Mouse (Mus musculus): Measurements from ENCODE around the gene Gm37240. TPM values are rescaled to one million over a fixed set of nuclear protein-coding genes. Genes with fewer than 3 reads are reported as not detected.

Gm37240 gene
- polyA plus RNA-seq, 1 experiment from 2014 or later = 13.4 TPM

DNA sequence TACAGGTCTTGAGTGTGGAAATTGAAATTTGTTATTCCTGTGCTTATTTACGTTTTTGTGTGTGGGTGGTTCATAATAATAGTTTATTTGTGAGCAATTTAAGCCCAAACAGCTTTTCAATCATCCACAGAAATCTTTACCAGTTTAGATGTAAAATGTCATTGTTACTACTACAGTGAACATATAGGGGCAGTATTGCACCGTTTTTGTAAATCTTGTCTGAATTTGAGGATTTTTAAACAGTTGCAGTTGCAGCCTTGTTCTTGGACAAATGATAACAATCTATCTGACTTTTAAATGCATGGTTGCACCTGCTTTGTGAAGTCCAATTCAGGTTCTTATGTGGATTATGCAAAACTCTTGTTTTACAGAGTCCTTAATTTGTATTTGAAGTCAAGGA, 951.1 kb downstream of the Gm37240 start:
- Histone ChIP-seq H3K4me1 (ENCODE audit: control insufficient read depth, insufficient read depth, low read length) (no peaks in the 10 kb centered on the region), H3K9ac (ENCODE audit: low read depth, low read length) (no peak overlapping the region), H3K36me3 (ENCODE audit: control insufficient read depth, insufficient read depth, low read length) (no peaks in the 10 kb centered on the region), H3K4me2 (ENCODE audit: low read depth, low read length) (no peak overlapping the region), H3K27ac (replicated peaks; ENCODE audit: low read depth, low read length) (no peak overlapping the region), H3K27me3 (replicated peaks; ENCODE audit: control insufficient read depth, insufficient read depth, low read length) (no peaks in the 10 kb centered on the region), H3K4me3 (ENCODE audit: low read depth, low read length) (no peak overlapping the region), H3K9me3 (ENCODE audit: control insufficient read depth, low read length) (no peaks in the 10 kb centered on the region)
- DNase-seq (ENCODE audit: low spot score) = peak; percentile 50
- WGBS = 27% methylated on average over 2 of the region's 2 CpGs
- no peak for ATAC-seq (ENCODE audit: low read depth)

DNA sequence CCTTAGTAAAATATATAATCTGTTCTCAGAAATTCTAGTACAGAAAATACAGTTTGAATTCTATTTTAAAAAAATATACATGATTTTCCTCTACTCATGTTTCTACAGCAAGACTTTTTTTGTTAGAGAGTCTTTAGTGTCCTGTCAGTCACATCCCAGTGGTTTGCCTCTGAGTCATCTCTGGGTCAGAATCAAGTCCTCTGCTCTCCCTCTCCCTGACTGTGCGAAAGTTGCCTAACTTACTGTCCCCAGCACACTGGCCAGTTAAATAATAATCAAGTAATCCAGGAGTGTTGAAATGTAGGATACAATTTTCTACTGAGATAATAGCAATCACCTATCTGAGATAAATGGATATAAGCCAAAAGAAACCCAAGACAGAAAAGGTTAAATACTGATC, 951.6 kb downstream of the Gm37240 start:
- no peaks in the 10 kb centered on the region for H3K36me3 ChIP-seq (ENCODE audit: control insufficient read depth, insufficient read depth, low read length)
- no peak overlapping the region for H3K4me2 ChIP-seq (ENCODE audit: low read depth, low read length)
- H3K4me1 ChIP-seq (ENCODE audit: control insufficient read depth, insufficient read depth, low read length) = no peaks in the 10 kb centered on the region
- H3K9ac ChIP-seq (ENCODE audit: low read depth, low read length) = no peak overlapping the region
- no peak for ATAC-seq (ENCODE audit: low read depth)
- DNase-seq (ENCODE audit: low spot score) = no peak
- H3K9me3 ChIP-seq (ENCODE audit: control insufficient read depth, low read length) = no peaks in the 10 kb centered on the region
- 84% methylated on average over 1 of the region's 1 CpGs for WGBS
- H3K27ac ChIP-seq (replicated peaks; ENCODE audit: low read depth, low read length) = no peak overlapping the region
- H3K27me3 ChIP-seq (replicated peaks; ENCODE audit: control insufficient read depth, insufficient read depth, low read length) = no peaks in the 10 kb centered on the region
- no peak overlapping the region for H3K4me3 ChIP-seq (ENCODE audit: low read depth, low read length)

- Histone ChIP-seq H3K4me2 (ENCODE audit: low read depth, low read length) (no peak overlapping the region), H3K4me3 (ENCODE audit: low read depth, low read length) (no peak overlapping the region), H3K27ac (replicated peaks; ENCODE audit: low read depth, low read length) (no peak overlapping the region), H3K9ac (ENCODE audit: low read depth, low read length) (no peak overlapping the region), H3K4me1 (ENCODE audit: control insufficient read depth, insufficient read depth, low read length) (no peaks in the 10 kb centered on the region), H3K27me3 (replicated peaks; ENCODE audit: control insufficient read depth, insufficient read depth, low read length) (no peaks in the 10 kb centered on the region), H3K9me3 (ENCODE audit: control insufficient read depth, low read length) (no peaks in the 10 kb centered on the region), H3K36me3 (ENCODE audit: control insufficient read depth, insufficient read depth, low read length) (no peaks in the 10 kb centered on the region)
- DNase-seq (ENCODE audit: low spot score) (no peak), ATAC-seq (ENCODE audit: low read depth) (no peak)
- WGBS = 80% methylated on average over 3 of the region's 3 CpGs
These were observed 956.6 kb downstream of the Gm37240 start for GRCm38 (mm10) chr3:84930683-84931082.

GRCm38 (mm10) chr3:84929171-84929570, 958.1 kb downstream of the Gm37240 start:
- Histone ChIP-seq H3K9me3 (ENCODE audit: control insufficient read depth, low read length) (no peaks in the 10 kb centered on the region), H3K4me1 (ENCODE audit: control insufficient read depth, insufficient read depth, low read length) (no peaks in the 10 kb centered on the region), H3K36me3 (ENCODE audit: control insufficient read depth, insufficient read depth, low read length) (no peaks in the 10 kb centered on the region), H3K4me3 (ENCODE audit: low read depth, low read length) (no peak overlapping the region), H3K9ac (ENCODE audit: low read depth, low read length) (no peak overlapping the region), H3K27ac (replicated peaks; ENCODE audit: low read depth, low read length) (no peak overlapping the region), H3K4me2 (ENCODE audit: low read depth, low read length) (no peak overlapping the region), H3K27me3 (replicated peaks; ENCODE audit: control insufficient read depth, insufficient read depth, low read length) (no peaks in the 10 kb centered on the region)
- WGBS = 90% methylated on average over 3 of the region's 3 CpGs
- no peak for ATAC-seq (ENCODE audit: low read depth)
- DNase-seq (ENCODE audit: low spot score) = no peak

- Histone ChIP-seq H3K27me3 (replicated peaks; ENCODE audit: control insufficient read depth, insufficient read depth, low read length) (no peaks in the 10 kb centered on the region), H3K4me2 (ENCODE audit: low read depth, low read length) (no peak overlapping the region), H3K9me3 (ENCODE audit: control insufficient read depth, low read length) (no peaks in the 10 kb centered on the region), H3K36me3 (ENCODE audit: control insufficient read depth, insufficient read depth, low read length) (no peaks in the 10 kb centered on the region), H3K4me3 (ENCODE audit: low read depth, low read length) (no peak overlapping the region), H3K27ac (replicated peaks; ENCODE audit: low read depth, low read length) (no peak overlapping the region), H3K4me1 (ENCODE audit: control insufficient read depth, insufficient read depth, low read length) (no peaks in the 10 kb centered on the region), H3K9ac (ENCODE audit: low read depth, low read length) (no peak overlapping the region)
- no peak for DNase-seq (ENCODE audit: low spot score)
- 90% methylated on average over 2 of the region's 2 CpGs for WGBS
- no peak for ATAC-seq (ENCODE audit: low read depth)
These were observed 959.4 kb downstream of the Gm37240 start for GRCm38 (mm10) chr3:84927901-84928300.

DNA sequence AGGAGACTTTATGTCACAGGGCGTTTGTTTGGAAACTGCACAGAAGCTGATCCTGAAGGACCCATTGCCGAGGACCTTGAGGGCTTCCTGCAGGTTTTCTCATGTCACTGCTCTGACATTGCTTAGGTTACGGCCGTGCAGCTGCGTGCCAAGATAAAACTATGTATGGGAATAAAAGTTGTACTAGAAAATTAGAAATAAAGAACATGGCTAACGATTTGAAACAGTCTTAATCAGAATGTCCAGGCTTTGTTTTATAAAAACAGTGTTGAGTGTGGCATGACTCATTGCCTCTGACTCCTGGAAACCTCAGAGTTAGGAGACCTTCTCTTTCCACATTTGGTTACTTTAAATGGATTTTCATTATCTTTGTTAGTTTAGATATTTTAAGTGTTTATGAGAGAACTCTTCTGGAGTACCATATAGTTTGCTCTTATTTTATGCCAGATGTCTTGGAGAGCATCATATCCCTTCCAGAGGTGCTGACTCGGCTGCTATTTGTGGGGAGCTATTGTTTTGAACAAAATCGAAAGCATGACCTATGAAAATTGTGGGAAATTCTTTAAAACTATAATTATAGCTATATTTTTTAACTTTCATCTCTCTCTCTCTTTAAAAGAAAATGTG, 960.0 kb downstream of the Gm37240 start:
- H3K27ac ChIP-seq (replicated peaks; ENCODE audit: low read depth, low read length) = no peak overlapping the region
- H3K27me3 ChIP-seq (replicated peaks; ENCODE audit: control insufficient read depth, insufficient read depth, low read length) = no peaks in the 10 kb centered on the region
- H3K36me3 ChIP-seq (ENCODE audit: control insufficient read depth, insufficient read depth, low read length) = no peaks in the 10 kb centered on the region
- H3K9me3 ChIP-seq (ENCODE audit: control insufficient read depth, low read length) = no peaks in the 10 kb centered on the region
- ATAC-seq (ENCODE audit: low read depth) (no peak), DNase-seq (ENCODE audit: low spot score) (no peak)
- 81% methylated on average over 8 of the region's 8 CpGs for WGBS
- H3K4me1 ChIP-seq (ENCODE audit: control insufficient read depth, insufficient read depth, low read length) = no peaks in the 10 kb centered on the region
- H3K4me2 ChIP-seq (ENCODE audit: low read depth, low read length) = no peak overlapping the region
- no peak overlapping the region for H3K9ac ChIP-seq (ENCODE audit: low read depth, low read length)
- no peak overlapping the region for H3K4me3 ChIP-seq (ENCODE audit: low read depth, low read length)

DNA sequence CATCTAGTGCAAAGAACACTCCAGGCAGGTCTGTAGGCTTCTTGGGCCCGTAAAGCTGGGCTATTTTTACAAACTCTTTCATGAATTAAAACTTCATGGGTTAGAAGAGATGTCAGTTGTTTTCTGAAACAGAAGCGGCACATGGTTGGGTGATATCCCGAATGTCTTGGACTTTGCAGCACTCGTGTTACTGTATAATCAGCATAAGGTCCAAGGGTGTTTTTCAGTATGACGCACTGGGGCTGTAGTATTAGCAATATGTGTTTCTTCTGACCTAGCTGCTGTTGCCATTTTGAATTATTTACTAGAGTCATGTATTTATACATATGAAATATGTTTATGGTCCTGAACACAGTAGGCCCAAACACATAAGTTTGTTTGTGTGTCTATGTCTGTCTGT, 961.2 kb downstream of the Gm37240 start:
- no peak overlapping the region for H3K27ac ChIP-seq (replicated peaks; ENCODE audit: low read depth, low read length)
- H3K4me2 ChIP-seq (ENCODE audit: low read depth, low read length) = no peak overlapping the region
- no peak overlapping the region for H3K9ac ChIP-seq (ENCODE audit: low read depth, low read length)
- no peak overlapping the region; the same call in 1 of the 2 replicates for H3K4me3 ChIP-seq (ENCODE audit: low read depth, low read length)
- no peaks in the 10 kb centered on the region for H3K27me3 ChIP-seq (replicated peaks; ENCODE audit: control insufficient read depth, insufficient read depth, low read length)
- ATAC-seq (ENCODE audit: low read depth) (no peak), DNase-seq (ENCODE audit: low spot score) (no peak)
- H3K9me3 ChIP-seq (ENCODE audit: control insufficient read depth, low read length) = no peaks in the 10 kb centered on the region
- 83% methylated on average over 5 of the region's 5 CpGs for WGBS
- H3K36me3 ChIP-seq (ENCODE audit: control insufficient read depth, insufficient read depth, low read length) = no peaks in the 10 kb centered on the region
- no peaks in the 10 kb centered on the region for H3K4me1 ChIP-seq (ENCODE audit: control insufficient read depth, insufficient read depth, low read length)

DNA sequence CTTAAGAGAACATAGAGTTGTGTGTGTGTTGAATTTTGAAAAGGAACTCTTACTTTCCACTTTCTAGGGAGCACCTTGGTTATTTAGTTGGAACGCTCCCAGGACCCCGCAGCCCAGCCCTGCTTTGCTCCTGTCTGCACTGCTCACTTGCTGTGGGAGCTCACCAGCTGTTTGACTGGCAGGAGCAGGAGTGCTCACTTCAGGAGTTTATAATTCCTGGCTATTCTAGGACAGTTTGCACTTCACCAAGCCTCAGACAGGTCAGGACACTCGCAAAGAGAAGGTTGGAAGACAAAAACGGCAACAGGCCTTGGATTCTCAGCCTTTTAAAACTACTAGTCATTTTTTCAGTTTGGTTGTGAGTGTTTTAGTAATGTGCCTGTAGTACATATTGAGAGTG, 962.1 kb downstream of the Gm37240 start:
- Histone ChIP-seq H3K4me3 (ENCODE audit: low read depth, low read length) (no peak overlapping the region), H3K36me3 (ENCODE audit: control insufficient read depth, insufficient read depth, low read length) (no peaks in the 10 kb centered on the region), H3K4me2 (ENCODE audit: low read depth, low read length) (no peak overlapping the region), H3K9me3 (ENCODE audit: control insufficient read depth, low read length) (no peaks in the 10 kb centered on the region), H3K9ac (ENCODE audit: low read depth, low read length) (no peak overlapping the region), H3K4me1 (ENCODE audit: control insufficient read depth, insufficient read depth, low read length) (no peaks in the 10 kb centered on the region), H3K27me3 (replicated peaks; ENCODE audit: control insufficient read depth, insufficient read depth, low read length) (no peaks in the 10 kb centered on the region), H3K27ac (replicated peaks; ENCODE audit: low read depth, low read length) (no peak overlapping the region)
- DNase-seq (ENCODE audit: low spot score) (no peak), ATAC-seq (ENCODE audit: low read depth) (no peak)
- WGBS = 73% methylated on average over 4 of the region's 4 CpGs

DNA sequence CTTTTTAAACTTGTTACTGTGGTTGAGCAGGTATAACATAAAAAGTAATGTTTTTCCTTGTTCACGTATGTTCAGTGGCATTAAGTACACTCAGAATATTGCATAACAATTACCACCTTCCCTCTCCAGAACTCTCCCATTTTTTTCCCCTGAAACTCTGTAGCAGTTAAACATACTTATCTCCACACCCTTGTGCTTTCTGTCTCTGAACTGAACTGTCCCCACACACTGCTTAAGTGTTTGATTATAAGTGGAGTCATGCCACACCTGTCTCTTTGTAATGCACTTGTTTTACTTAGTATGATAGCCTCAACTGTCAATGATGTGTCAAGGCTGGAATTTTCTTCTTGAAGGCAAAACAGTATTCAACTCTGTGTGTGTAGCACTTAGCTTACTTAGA, 963.6 kb downstream of the Gm37240 start:
- H3K4me1 ChIP-seq (ENCODE audit: control insufficient read depth, insufficient read depth, low read length) = no peaks in the 10 kb centered on the region
- 86% methylated on average over 1 of the region's 1 CpGs for WGBS
- H3K36me3 ChIP-seq (ENCODE audit: control insufficient read depth, insufficient read depth, low read length) = no peaks in the 10 kb centered on the region
- H3K27ac ChIP-seq (replicated peaks; ENCODE audit: low read depth, low read length) = no peak overlapping the region
- H3K27me3 ChIP-seq (replicated peaks; ENCODE audit: control insufficient read depth, insufficient read depth, low read length) = no peaks in the 10 kb centered on the region
- no peak for ATAC-seq (ENCODE audit: low read depth)
- H3K9me3 ChIP-seq (ENCODE audit: control insufficient read depth, low read length) = no peaks in the 10 kb centered on the region
- H3K4me3 ChIP-seq (ENCODE audit: low read depth, low read length) = no peak overlapping the region
- DNase-seq (ENCODE audit: low spot score) = no peak
- H3K4me2 ChIP-seq (ENCODE audit: low read depth, low read length) = no peak overlapping the region
- no peak overlapping the region for H3K9ac ChIP-seq (ENCODE audit: low read depth, low read length)
